Mouse (Mus musculus): ENCODE results near the gene Rec114.

DNA sequence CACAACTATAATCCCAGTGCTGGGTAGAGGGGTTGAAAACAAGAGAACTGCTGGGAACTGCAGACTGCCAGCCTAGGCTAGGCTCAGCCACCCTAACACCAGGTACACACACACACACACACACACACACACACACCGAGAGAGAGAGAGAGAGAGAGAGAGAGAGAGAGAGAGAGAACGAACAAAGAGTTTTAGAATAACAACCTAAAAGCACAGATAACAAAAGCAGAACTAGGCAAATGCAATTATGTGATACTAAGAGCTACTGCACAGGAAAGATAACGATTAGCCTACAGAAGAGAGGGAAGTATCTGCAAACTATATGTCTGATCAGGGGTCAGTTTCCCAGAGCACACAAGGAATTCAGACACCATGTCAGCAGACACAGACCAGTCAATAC, 24.8 kb downstream of the Rec114 start:
- TF ChIP-seq POLR2A (IDR thresholded peaks at IDR 0.05; ENCODE audit: control insufficient read depth in 1 of 2, insufficient read depth in 1 of 2, low read depth in 1 of 2, low read length in 2 of 2, poor library complexity in 1 of 2) (no peak), SMC3 (IDR thresholded peaks at IDR 0.05; ENCODE audit: low read depth, low read length) (no peak), EP300 (IDR thresholded peaks at IDR 0.05; ENCODE audit: low read depth in 1 of 2, low read length in 2 of 2) (peak; percentile 98 to 100), ZMIZ1 (IDR thresholded peaks at IDR 0.05; ENCODE audit: low read depth, low read length) (peak; percentile 58; the same call in 1 of the 2 replicates), GABPA (IDR thresholded peaks at IDR 0.05; ENCODE audit: low read depth, low read length) (no peak)

Measured in MEL (cell line).